Mouse (Mus musculus): ENCODE data around the gene Slc16a1. TPM values are rescaled to one million over a fixed set of nuclear protein-coding genes. Genes with fewer than 3 reads are reported as not detected.

Slc16a1 gene
- polyA plus RNA-seq, 1 experiment from 2014 or later, result 44.6 TPM

GRCm38 (mm10) chr3:104614081-104614480 lies 24.4 kb upstream of the Slc16a1 start:
- Histone ChIP-seq H3K27ac (no peak overlapping the region), H3K4me3 (replicated peaks) (no peak overlapping the region), H3K36me3 (no peaks in the 10 kb centered on the region), H3K4me1 (replicated peaks) (peaks cover 4% of the 10 kb centered on the region; the same call in 1 of the 2 replicates), H3K4me2 (no peak overlapping the region), H3K27me3 (no peaks in the 10 kb centered on the region), H3K9me3 (no peaks in the 10 kb centered on the region), H3K9ac (replicated peaks) (no peak overlapping the region)
- ATAC-seq (ENCODE audit: insufficient number of reproducible peaks, insufficient read depth, low FRiP score, low TSS enrichment, low read depth), result no peak
- WGBS, result 95% methylated on average over 1 of the region's 1 CpGs

GRCm38 (mm10) chr3:104615216-104615615 lies 23.3 kb upstream of the Slc16a1 start:
- ATAC-seq (ENCODE audit: insufficient number of reproducible peaks, insufficient read depth, low FRiP score, low TSS enrichment, low read depth), result no peak
- Histone ChIP-seq H3K9ac (replicated peaks) (no peak overlapping the region), H3K4me3 (replicated peaks) (no peak overlapping the region), H3K4me1 (replicated peaks) (peaks cover 4% of the 10 kb centered on the region; the same call in 1 of the 2 replicates), H3K27ac (no peak overlapping the region), H3K36me3 (no peaks in the 10 kb centered on the region), H3K4me2 (no peak overlapping the region), H3K27me3 (no peaks in the 10 kb centered on the region), H3K9me3 (no peaks in the 10 kb centered on the region)
- 75% methylated on average over 2 of the region's 2 CpGs for WGBS

GRCm38 (mm10) chr3:104616155-104616554 lies 22.3 kb upstream of the Slc16a1 start:
- H3K9ac ChIP-seq (replicated peaks), result no peak overlapping the region
- no peaks in the 10 kb centered on the region for H3K27me3 ChIP-seq
- no peak overlapping the region for H3K4me3 ChIP-seq (replicated peaks)
- no peak overlapping the region for H3K4me2 ChIP-seq
- no peak overlapping the region for H3K27ac ChIP-seq
- no peaks in the 10 kb centered on the region for H3K9me3 ChIP-seq
- no peak for ATAC-seq (ENCODE audit: insufficient number of reproducible peaks, insufficient read depth, low FRiP score, low TSS enrichment, low read depth)
- H3K36me3 ChIP-seq, result no peaks in the 10 kb centered on the region
- H3K4me1 ChIP-seq (replicated peaks), result peaks cover 4% of the 10 kb centered on the region
- 31% methylated on average over 8 of the region's 8 CpGs for WGBS

DNA sequence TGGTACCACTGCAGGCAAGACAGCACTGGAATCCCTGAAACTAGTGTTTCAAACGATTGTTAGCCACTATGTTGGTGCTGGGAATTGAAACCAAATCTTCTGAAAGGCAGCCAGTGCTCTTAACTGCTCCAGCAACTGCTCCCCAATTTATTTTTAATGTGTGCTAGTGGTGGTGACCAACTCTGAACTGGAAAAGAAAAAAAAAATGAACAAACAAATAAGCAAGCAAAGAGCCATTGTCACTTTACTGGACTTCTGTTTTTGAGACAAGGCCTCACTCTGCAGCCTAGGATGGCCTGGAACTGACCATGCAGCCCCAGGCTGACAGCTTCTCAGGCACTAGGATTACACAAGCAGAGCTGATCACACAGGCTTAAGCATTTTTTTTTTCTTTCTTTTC lies 16.6 kb upstream of the Slc16a1 start:
- Histone ChIP-seq H3K36me3 (no peaks in the 10 kb centered on the region), H3K4me2 (no peak overlapping the region), H3K27ac (no peak overlapping the region), H3K4me1 (replicated peaks) (no peaks in the 10 kb centered on the region; the same call in 1 of the 2 replicates), H3K4me3 (replicated peaks) (no peak overlapping the region), H3K9ac (replicated peaks) (no peak overlapping the region), H3K9me3 (no peaks in the 10 kb centered on the region), H3K27me3 (no peaks in the 10 kb centered on the region)
- WGBS, result 51% methylated on average over 1 of the region's 1 CpGs
- ATAC-seq (ENCODE audit: insufficient number of reproducible peaks, insufficient read depth, low FRiP score, low TSS enrichment, low read depth), result no peak

DNA sequence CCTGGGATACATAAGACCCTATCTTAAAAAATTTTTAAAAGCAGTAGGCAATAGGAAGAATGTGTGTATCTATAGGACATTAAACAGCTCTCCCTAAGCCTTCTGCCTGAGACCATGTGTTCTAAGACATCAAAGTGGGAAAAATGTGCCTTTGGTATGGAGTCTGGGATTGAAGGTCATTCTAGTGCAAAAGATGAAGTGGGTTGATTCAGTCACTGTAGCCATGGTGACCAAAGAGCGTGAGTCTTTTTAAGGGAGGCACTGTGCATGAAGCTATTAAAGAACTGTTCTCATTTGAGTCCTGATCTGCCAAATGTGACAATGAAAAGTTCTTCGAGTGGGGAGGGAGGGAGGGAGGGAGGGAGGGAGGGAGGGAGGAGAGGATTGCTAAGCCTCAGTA lies 8.7 kb upstream of the Slc16a1 start:
- no peaks in the 10 kb centered on the region for H3K4me1 ChIP-seq (replicated peaks)
- H3K27ac ChIP-seq, result no peak overlapping the region
- ATAC-seq (ENCODE audit: insufficient number of reproducible peaks, insufficient read depth, low FRiP score, low TSS enrichment, low read depth), result no peak
- 64% methylated on average over 2 of the region's 2 CpGs for WGBS
- H3K36me3 ChIP-seq, result no peaks in the 10 kb centered on the region
- H3K9ac ChIP-seq (replicated peaks), result no peak overlapping the region
- H3K27me3 ChIP-seq, result no peaks in the 10 kb centered on the region
- H3K4me2 ChIP-seq, result no peak overlapping the region
- H3K4me3 ChIP-seq (replicated peaks), result no peak overlapping the region
- no peaks in the 10 kb centered on the region for H3K9me3 ChIP-seq

GRCm38 (mm10) chr3:104630941-104631340 lies 7.5 kb upstream of the Slc16a1 start:
- ATAC-seq (ENCODE audit: insufficient number of reproducible peaks, insufficient read depth, low FRiP score, low TSS enrichment, low read depth), result no peak
- no peak overlapping the region for H3K4me3 ChIP-seq (replicated peaks)
- no peaks in the 10 kb centered on the region for H3K4me1 ChIP-seq (replicated peaks)
- no peak overlapping the region for H3K9ac ChIP-seq (replicated peaks)
- H3K4me2 ChIP-seq, result no peak overlapping the region
- WGBS, result 76% methylated on average over 2 of the region's 2 CpGs
- H3K36me3 ChIP-seq, result no peaks in the 10 kb centered on the region
- no peak overlapping the region for H3K27ac ChIP-seq
- H3K27me3 ChIP-seq, result no peaks in the 10 kb centered on the region
- H3K9me3 ChIP-seq, result no peaks in the 10 kb centered on the region

DNA sequence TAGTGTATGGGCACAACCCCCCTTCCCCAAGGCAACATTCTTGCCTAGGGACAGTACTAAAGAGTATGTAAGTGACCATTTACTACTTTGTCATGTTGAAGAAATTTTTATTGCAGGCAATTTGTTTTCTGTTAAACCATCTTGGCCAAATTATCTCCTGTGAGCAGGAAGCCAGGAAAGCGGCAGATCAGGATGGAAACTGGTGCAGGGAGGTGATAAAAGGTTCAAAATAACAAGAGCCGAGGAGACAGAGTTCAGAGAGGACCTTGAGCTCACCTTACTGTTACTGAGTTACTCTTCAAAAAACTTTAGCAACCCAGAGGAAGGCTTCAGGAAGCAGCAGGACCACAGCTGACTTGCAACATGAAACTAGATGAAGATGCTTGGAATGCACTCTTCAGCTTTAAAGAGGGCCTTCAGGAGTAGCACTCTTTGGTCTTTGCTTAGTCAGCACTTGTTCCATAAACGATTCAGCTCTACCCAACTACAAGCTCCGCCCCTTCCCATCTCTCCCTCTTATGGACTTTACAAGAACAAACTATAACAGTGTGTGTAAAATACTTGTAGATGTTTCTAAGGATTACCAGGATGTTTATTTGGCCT lies 5.8 kb upstream of the Slc16a1 start:
- no peaks in the 10 kb centered on the region for H3K27me3 ChIP-seq
- no peak overlapping the region for H3K4me3 ChIP-seq (replicated peaks)
- ATAC-seq (ENCODE audit: insufficient number of reproducible peaks, insufficient read depth, low FRiP score, low TSS enrichment, low read depth), result no peak
- H3K9me3 ChIP-seq, result no peaks in the 10 kb centered on the region
- no peak overlapping the region for H3K4me2 ChIP-seq
- no peaks in the 10 kb centered on the region; the same call in 1 of the 2 replicates for H3K4me1 ChIP-seq (replicated peaks)
- H3K9ac ChIP-seq (replicated peaks), result no peak overlapping the region
- WGBS, result 66% methylated on average over 4 of the region's 4 CpGs
- no peak overlapping the region for H3K27ac ChIP-seq
- H3K36me3 ChIP-seq, result no peaks in the 10 kb centered on the region

GRCm38 (mm10) chr3:104636491-104636890 lies 2.0 kb upstream of the Slc16a1 start:
- H3K27ac ChIP-seq, result no peak overlapping the region
- H3K9me3 ChIP-seq, result no peaks in the 10 kb centered on the region
- H3K36me3 ChIP-seq, result no peaks in the 10 kb centered on the region
- H3K4me3 ChIP-seq (replicated peaks), result no peak overlapping the region
- 88% methylated on average over 2 of the region's 2 CpGs for WGBS
- H3K4me1 ChIP-seq (replicated peaks), result peaks cover 15% of the 10 kb centered on the region
- no peak overlapping the region for H3K9ac ChIP-seq (replicated peaks)
- H3K4me2 ChIP-seq, result no peak overlapping the region
- H3K27me3 ChIP-seq, result no peaks in the 10 kb centered on the region
- no peak for ATAC-seq (ENCODE audit: insufficient number of reproducible peaks, insufficient read depth, low FRiP score, low TSS enrichment, low read depth)

DNA sequence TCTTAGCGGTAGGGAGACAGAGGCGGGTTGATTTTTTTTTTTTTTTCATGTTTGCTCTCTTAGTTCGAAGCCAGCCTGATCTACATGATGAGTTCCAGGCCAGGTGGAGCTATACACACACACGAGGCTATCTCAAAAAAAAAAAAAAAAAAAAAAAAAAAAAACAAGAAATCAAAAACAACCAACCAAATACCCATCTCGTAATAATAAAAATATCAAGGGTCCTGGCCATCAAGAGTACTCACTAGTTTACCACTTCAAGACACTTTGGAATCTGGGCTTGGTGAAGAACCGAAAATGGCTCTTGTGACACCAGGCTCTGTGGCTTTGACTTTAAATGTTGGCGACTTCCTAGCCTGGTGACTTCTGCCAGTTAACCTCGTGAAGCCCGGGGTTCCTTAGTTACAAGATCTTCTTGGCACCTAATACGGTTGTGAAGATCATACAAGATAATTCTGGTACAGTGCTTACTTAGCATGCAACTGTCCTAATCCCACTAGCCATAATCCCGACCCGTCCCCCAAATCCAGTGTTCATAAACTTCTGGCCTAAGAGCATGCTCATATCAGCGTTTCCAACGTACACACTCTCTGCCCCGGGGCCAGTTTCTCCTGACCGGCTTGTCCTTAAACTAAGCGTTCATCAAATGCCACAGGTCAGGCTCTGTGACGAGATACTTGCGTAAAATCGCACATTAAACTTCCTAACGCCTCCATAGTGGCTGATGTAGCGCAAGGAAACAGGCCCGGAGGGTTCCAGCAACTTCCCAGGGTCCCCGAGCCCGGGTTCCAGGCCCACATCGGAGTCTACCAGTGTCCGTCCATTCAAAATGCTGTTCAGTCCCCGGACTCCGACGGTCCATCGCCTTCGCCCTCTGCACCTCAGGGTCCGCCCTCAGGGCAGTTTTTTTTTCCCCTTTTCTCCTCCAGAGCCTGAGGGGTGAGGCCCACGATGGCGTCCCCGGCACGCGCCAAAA lies 753 bp upstream of the Slc16a1 start:
- ATAC-seq (ENCODE audit: insufficient number of reproducible peaks, insufficient read depth, low FRiP score, low TSS enrichment, low read depth), result peak; percentile 53
- Histone ChIP-seq H3K4me1 (replicated peaks) (peaks cover 15% of the 10 kb centered on the region), H3K4me2 (peak overlapping the region; percentile 89), H3K9ac (replicated peaks) (peak overlapping the region; percentile 92), H3K9me3 (no peaks in the 10 kb centered on the region), H3K4me3 (replicated peaks) (peak overlapping the region; percentile 91), H3K27me3 (no peaks in the 10 kb centered on the region), H3K27ac (peak overlapping the region; percentile 69), H3K36me3 (no peaks in the 10 kb centered on the region)
- WGBS, result 14% methylated on average over 38 of the region's 38 CpGs

DNA sequence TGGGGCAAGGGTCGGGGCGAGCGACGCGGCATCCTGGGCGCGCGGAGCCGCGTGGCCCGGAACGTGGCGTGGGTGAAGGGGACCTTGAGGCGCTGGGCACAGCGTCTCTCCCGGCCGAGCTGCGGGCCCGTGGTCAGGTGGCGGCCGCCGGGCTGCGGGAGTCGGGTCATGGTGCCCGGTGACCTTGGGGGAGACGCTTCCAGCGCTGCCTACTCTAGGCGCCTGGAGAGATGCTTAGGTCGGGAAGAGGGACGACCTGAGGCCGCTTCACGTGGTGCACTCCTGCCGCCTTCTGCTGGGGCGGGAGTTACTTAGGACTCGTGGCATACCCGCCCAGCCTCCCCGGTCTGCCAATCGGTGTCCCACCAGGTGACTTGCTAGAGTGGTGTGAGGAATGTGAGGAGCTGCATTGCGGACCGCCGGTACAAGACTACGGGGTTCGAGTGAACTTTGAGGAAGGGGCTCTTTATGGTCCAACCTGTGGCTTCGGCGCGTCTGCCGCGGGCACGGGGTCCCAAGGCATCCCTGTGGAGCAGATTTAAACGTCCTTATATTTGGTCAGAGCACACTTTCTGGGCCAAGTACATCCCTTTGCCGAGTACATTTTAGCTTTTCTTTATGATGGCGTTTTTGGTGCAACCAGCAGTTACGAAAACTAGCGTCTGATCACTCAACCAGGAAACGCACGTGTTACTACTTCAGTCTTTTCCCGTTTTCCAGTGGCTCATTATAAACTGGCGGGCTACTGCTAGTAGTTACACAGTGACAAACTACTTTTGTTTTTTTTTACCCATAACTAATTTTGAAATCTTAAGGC lies 672 bp downstream of the Slc16a1 start:
- WGBS, result under 1% methylated on average over 58 of the region's 58 CpGs
- Histone ChIP-seq H3K27me3 (no peaks in the 10 kb centered on the region), H3K36me3 (no peaks in the 10 kb centered on the region), H3K4me2 (peak overlapping the region; percentile 89), H3K9me3 (no peaks in the 10 kb centered on the region), H3K4me3 (replicated peaks) (peak overlapping the region; percentile 91), H3K4me1 (replicated peaks) (peaks cover 15% of the 10 kb centered on the region), H3K9ac (replicated peaks) (peak overlapping the region; percentile 92), H3K27ac (peak overlapping the region; percentile 67; the same call in 1 of the 2 replicates)
- peak; percentile 67 for ATAC-seq (ENCODE audit: insufficient number of reproducible peaks, insufficient read depth, low FRiP score, low TSS enrichment, low read depth)
